Mouse (Mus musculus) adipose tissue, adult 10 weeks (tissue): Measurements from ENCODE around the gene Pip4p1. TPM values are rescaled to one million over a fixed set of nuclear protein-coding genes. Genes with fewer than 3 reads are reported as not detected.

ENCODE experiments used
- polyA plus RNA-seq: library from polyadenylated mRNA; stranded (reverse); fragments of 350-450 nt; fragmentation: Illumina TruSeq; extraction: RNeasy Lipid Tissue Mini Kit (QIAGEN cat#74804); gene quantifications from one replicate; pipeline ENCODE4 v1.2.3, GENCODE M21; 2014; ENCODE audit warnings: low read depth, low replicate concordance

Pip4p1 gene
- polyA plus RNA-seq, result 62.6 TPM

DNA sequence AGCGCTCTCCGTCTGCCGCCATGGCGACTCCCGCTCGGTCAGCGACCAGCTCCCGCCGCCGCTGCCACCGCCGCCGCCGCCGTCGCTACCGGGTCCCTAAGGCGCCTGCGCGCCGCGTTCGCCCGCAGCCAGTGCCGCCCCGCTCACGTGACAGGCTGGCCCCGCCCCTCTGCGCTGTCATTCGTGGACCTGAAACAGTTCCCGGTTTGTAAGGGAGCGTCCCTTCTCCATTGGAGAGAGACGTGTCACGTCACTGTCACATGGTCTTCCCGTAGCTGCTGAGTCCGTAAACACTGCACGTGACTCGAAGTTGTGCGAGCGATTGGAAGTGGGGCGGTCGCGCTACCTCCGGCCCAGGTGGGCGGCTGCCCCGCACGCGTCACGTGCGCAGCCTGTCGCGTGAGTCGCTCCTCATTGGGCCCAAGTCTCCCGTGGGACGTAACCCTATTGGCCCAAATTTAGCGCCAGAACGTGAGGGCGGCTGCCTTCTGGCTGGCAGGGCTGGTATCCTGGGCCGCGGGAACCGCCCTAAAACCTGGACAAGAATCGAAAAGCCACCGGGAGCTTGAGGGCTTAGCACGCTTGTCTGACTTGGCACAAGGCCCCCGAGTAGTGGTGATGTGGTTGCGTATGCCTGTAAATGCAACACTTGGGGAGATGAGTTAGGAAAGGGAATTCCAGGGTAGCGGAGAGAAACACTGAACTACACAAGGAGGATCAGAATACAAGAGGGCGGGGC, at the start of gene Pip4p1, which contains the start of gene Pnp:
TSS of gene Pip4p1 (minus strand) at position 103 of the 739 bp plus-strand sequence.
TSS of gene Pnp (plus strand) at position 329 of the 739 bp plus-strand sequence.

DNA sequence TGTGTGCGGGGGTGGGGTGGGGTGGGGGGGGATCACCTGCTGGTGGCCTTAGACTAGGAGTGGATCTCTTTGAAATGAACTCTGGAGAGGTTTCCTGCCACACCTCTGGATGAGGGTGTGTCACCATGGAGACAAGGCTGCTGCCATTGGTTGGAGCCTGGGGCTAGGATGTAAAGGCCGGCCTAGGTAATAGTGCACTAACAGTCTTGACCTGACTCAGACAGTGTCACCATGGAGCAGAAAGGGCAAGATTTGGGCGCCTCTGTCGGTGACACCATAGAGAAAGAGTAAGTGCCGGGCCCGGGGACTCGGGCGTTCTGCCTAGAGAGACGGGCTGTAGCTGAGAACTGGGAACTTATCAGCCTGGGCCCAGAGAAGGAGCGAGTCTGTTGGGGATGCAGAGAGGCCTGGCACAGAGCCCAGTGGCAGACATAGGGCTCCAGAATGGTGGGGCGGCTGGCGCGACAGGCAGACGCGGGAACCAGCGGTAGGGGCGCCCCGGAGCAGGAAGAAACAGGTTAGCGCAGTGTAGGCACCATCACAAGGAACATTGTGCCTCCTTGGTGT, 25.4 kb upstream of the Pip4p1 start, which contains the start of gene Pnp2:
TSS of gene Pnp2 (plus strand) at position 51 of the 567 bp plus-strand sequence.

DNA sequence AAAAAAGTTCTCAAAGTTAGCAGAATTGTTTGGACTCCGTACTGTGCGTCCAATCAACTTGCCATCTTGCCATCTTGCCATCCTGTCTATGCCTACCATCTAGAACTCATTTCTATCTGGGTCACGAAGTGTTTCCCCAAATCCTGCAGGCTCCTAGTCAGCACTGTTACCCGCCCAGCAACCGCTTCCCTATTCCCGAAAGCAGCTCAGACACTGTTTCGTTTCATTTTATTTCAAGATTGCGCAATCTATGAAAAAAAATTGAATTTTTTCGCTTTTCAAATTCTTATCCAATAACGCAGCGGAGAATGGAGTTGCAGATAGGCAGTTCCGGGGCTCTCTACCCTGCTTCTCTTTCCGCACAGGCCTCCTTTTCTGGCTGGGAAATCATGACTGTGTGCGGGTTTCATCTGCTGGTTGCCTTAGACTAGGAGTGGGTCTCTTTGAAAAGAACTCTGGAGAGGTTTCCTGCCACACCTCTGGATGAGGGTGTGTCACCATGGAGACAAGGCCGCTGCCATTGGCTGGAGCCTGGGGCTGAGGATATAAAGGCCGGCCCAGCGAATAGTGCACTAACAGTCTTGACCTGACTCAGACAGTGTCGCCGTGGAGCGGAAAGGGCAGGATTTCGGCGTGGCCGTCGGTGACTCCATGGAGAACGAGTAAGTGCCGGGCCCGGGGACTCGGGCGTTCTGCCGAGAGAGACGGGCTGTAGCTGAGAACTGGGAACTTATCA, 13.4 kb upstream of the Pip4p1 start, which contains the start of gene Gm49342:
TSS of gene Gm49342 (plus strand) at position 586 of the 736 bp plus-strand sequence.

DNA sequence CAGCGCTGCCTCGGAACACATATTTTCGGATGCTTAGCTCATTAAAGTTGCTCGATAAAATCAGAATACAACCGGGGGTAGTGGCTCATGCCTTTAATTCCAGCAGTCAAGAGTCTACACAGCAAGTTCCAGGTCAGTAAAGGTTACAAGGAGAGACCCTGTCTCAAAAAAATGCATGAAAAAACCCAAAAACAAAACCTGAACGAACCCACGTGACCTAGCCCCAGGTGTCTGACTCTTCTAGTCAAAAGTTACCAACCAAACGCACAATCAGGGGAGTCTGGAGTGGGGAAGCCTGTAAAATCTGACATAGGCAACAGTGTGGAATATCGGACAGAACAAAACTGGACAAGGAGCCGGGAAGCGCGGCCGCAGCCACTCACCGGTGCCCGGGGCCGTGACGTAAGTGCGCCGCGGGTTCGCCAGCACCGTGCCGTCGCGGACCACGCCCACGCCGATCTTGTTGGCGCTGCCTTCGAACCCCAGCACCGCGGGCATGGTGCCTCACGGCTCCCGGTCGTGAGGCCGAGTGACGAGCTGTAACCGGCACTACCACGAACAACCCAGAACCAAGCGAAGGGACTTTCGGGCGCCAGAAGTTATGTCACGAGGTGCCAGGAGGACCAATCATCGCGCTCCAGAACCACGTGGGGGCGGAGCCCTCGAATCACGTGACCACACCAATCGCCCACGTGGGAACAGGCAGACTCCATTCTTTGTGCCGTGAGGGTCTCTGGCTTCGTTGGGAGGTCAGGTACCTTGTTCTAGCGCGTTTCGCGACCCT, 6.2 kb downstream of the Pip4p1 start, which contains the start of the genes Osgep and Apex1:
TSS of gene Osgep (minus strand) at position 613 of the 784 bp plus-strand sequence.
TSS of gene Apex1 (plus strand) at position 688 of the 784 bp plus-strand sequence.

DNA sequence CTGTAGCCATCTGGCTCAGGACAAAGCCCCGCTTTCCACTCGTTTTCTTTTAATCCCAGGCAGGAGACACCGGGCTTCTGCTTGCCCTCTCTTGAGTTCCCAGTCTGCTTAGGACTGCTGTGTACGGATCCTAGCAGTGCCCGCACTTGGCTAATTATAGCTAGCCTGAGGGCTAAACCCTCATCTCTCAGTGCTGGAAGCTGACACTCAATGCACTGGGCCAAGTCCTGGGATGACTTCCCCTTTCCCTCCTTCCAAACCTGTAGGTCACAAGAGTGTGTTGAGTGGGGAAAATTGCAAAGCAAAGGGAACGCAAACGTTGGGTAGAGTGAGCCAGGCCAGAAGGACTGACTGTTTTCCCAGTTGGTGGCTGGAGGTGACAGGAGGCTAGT, 33.3 kb downstream of the Pip4p1 start, which contains the start of gene Klhl33:
TSS of gene Klhl33 (minus strand) at position 134 of the 392 bp plus-strand sequence.

Other genes with a start within 250 kb of the Pip4p1 start
- not detected for gene Olfr747, start 237.7 kb downstream of the Pip4p1 start, polyA plus RNA-seq
- gene Olfr748, start 223.5 kb downstream of the Pip4p1 start, polyA plus RNA-seq, result not detected
- not detected for gene Olfr749, start 185.8 kb downstream of the Pip4p1 start, polyA plus RNA-seq
- 33.6 TPM for gene Ttc5, start 145.3 kb downstream of the Pip4p1 start, polyA plus RNA-seq
- not detected for gene Ccnb1ip1, start 123.1 kb downstream of the Pip4p1 start, polyA plus RNA-seq
- 33.7 TPM for gene Parp2, start 123.0 kb downstream of the Pip4p1 start, polyA plus RNA-seq
- 28.4 TPM for gene Tep1, start 60.3 kb downstream of the Pip4p1 start, polyA plus RNA-seq
- gene Klhl33, start 33.3 kb downstream of the Pip4p1 start, polyA plus RNA-seq, result 1.9 TPM
- gene Osgep, start 6.0 kb downstream of the Pip4p1 start, polyA plus RNA-seq, result 66.1 TPM
- 65.9 TPM for gene Apex1, start 5.9 kb downstream of the Pip4p1 start, polyA plus RNA-seq
- 85.6 TPM for gene Pnp, start 226 bp upstream of the Pip4p1 start, polyA plus RNA-seq
- 94.9 TPM for gene Gm49342, start 13.7 kb upstream of the Pip4p1 start, polyA plus RNA-seq
- gene Pnp2, start 25.1 kb upstream of the Pip4p1 start, polyA plus RNA-seq, result 6.4 TPM
- 2,147 TPM for gene Rnase10, start 76.9 kb upstream of the Pip4p1 start, polyA plus RNA-seq
- gene Rnase9, start 111.0 kb upstream of the Pip4p1 start, polyA plus RNA-seq, result 2,038 TPM
- gene Rnase11, start 119.3 kb upstream of the Pip4p1 start, polyA plus RNA-seq, result 24.1 TPM
- gene Rnase12, start 126.8 kb upstream of the Pip4p1 start, polyA plus RNA-seq, result 742 TPM
- gene Olfr750, start 143.6 kb upstream of the Pip4p1 start, polyA plus RNA-seq, result not detected
- 182 TPM for gene Rnase4, start 160.2 kb upstream of the Pip4p1 start, polyA plus RNA-seq
- gene Ang, start 160.3 kb upstream of the Pip4p1 start, polyA plus RNA-seq, result 18.2 TPM
- 270 TPM for gene Eddm3b, start 183.6 kb upstream of the Pip4p1 start, polyA plus RNA-seq
- gene Rnase6, start 193.1 kb upstream of the Pip4p1 start, polyA plus RNA-seq, result 13.8 TPM
- 1.8 TPM for gene Rnase1, start 215.9 kb upstream of the Pip4p1 start, polyA plus RNA-seq
- gene Rnase2b, start 231.4 kb upstream of the Pip4p1 start, polyA plus RNA-seq, result not detected